Comparison of ENCODE assay signal across 1 mouse cellular context in the genomic region with DNA sequence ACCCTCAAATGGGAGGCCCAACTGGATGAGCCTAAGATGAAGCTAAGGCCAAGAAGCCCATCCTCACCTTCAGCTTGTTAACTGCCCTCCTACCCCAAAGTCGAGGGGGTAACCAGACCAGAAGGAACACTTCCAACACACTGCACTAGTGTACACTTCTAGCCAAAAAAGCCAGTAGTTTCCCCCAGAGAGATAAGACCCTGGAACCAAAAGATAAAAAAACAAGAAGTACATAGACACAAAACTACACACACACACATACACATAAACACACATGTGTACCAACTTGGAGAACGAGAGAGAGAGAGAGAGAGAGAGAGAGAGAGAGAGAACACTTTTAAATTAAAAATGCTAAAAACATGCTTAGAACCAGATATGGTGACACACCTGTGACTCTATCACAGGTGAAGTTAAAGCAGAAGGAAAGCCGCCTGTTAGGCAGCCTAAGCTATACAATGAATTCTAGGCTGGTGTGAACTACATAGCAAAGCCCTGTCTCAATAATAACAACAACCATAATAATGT.
TF ChIP-seq lines count a peak whose summit lies in the region.

No protein-coding gene starts in this region.

TF ChIP-seq in MEL, 35 proteins besides CTCF, POLR2A, EP300 and RAD21 (continued from another document):
- TF ChIP-seq SIN3A (IDR thresholded peaks at IDR 0.05; ENCODE audit: low read length) = peak; percentile 93
- TF ChIP-seq JUND (IDR thresholded peaks at IDR 0.05; ENCODE audit: low read depth, low read length) = peak; percentile 85
- TF ChIP-seq GATA1 (IDR thresholded peaks at IDR 0.05; ENCODE audit: low read depth, low read length) = peak; percentile 97
- peak; percentile 45; the same call in 1 of the 2 replicates for TF ChIP-seq TBP (IDR thresholded peaks at IDR 0.05; ENCODE audit: low read depth, low read length)
- TF ChIP-seq ZNF384 (IDR thresholded peaks at IDR 0.05; ENCODE audit: low read depth, low read length) = peak; percentile 71
- TF ChIP-seq POLR2AphosphoS5 (IDR thresholded peaks at IDR 0.05; ENCODE audit: borderline replicate concordance, low read depth, low read length) = no peak
- TF ChIP-seq ETS1 (IDR thresholded peaks at IDR 0.05; ENCODE audit: low read depth, low read length) = peak; percentile 90
- peak; percentile 52; the same call in 1 of the 2 replicates for TF ChIP-seq CHD1 (IDR thresholded peaks at IDR 0.05; ENCODE audit: low read depth, low read length)
- TF ChIP-seq BHLHE40 (IDR thresholded peaks at IDR 0.05; ENCODE audit: borderline replicate concordance, low read depth, low read length) = peak; percentile 36; the same call in 1 of the 2 replicates
- TF ChIP-seq RCOR1 (IDR thresholded peaks at IDR 0.05; ENCODE audit: low read depth, low read length) = peak; percentile 70
- peak; percentile 66; the same call in 1 of the 2 replicates for TF ChIP-seq MYC (IDR thresholded peaks at IDR 0.05; ENCODE audit: low read depth, low read length)
- no peak for TF ChIP-seq NELFE (IDR thresholded peaks at IDR 0.05; ENCODE audit: low read depth, low read length)
- TF ChIP-seq KAT2A (conservative IDR thresholded peaks at IDR 0.05; ENCODE audit: low read depth, low read length) = peak; percentile 42; the same call in 1 of the 2 replicates
